Mouse (Mus musculus) embryonic facial prominence, embryonic 10.5 days (tissue): ENCODE results near the gene Esrrg. TPM values are rescaled to one million over a fixed set of nuclear protein-coding genes. Genes with fewer than 3 reads are reported as not detected.

Source experiments
- DNase-seq: peaks from one replicate; pipeline ENCODE4 v3.0.0-alpha.2; 2017; ENCODE audit warnings: low spot score
- H3K27ac ChIP-seq: fragments of 300-500 bp; sonication (generic); replicated peaks from 2 replicates; pipeline ENCODE4 v1.5.1; 2016; ENCODE audit warnings: mild to moderate bottlenecking
- H3K27me3 ChIP-seq: fragments of 300-500 bp; sonication (generic); replicated peaks from 2 replicates; pipeline ENCODE4 v1.6.1; 2016; ENCODE audit warnings: low read depth, mild to moderate bottlenecking; ENCODE audit not compliant: poor library complexity, severe bottlenecking
- H3K36me3 ChIP-seq: fragments of 300-500 bp; sonication (generic); replicated peaks from 2 replicates; pipeline ENCODE4 v1.6.1; 2016; ENCODE audit warnings: mild to moderate bottlenecking, moderate library complexity
- H3K4me1 ChIP-seq: fragments of 300-500 bp; sonication (generic); 2 replicates; pipeline ENCODE4 v1.6.1; 2016
- H3K4me3 ChIP-seq: fragments of 300-500 bp; sonication (generic); 2 replicates; pipeline ENCODE4 v1.5.1; 2016; ENCODE audit warnings: mild to moderate bottlenecking, moderate library complexity
- H3K9me3 ChIP-seq: fragments of 300-500 bp; sonication (generic); 2 replicates; pipeline ENCODE4 v1.6.1; 2016; ENCODE audit warnings: mild to moderate bottlenecking
- WGBS: fragments of 180-500 bp; shearing (Covaris S2); methylation state at CpG from one replicate; pipeline ENCODE4 v1.1.7; 2016; 5-methylcytosine and 5-hydroxymethylcytosine counted together
- polyA plus RNA-seq: library from polyadenylated mRNA; unstranded; fragments of >200 nt; fragmentation: Nextera tagmentation; extraction: Ambion mirVana; gene quantifications from 2 replicates; pipeline ENCODE4 v1.2.1, GENCODE M21; 2016

Gene Esrrg
- polyA plus RNA-seq, 1 experiment from 2014 or later, result 1.1 TPM

DNA sequence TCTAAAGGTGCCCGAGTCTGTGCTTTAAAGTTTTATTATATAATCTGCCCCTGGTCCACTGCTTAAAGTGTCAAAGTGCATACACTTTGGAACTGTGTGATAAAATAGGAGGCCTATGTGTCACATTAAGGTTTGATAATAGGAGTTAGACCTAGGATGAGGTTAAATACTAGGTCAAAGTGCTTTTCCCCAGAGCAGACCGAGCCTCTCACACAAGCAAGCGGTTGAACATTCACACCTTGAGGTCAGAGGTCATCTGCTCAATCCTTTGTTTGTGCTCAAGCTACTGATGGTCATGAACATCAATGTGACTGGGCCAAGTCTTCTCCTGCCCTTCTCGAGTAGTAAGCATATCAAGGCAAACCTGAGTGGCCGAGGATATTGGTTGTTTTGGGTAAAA, 218.3 kb downstream of the Esrrg start:
- Histone ChIP-seq H3K27ac (no peak overlapping the region), H3K9me3 (no peaks in the 10 kb centered on the region), H3K27me3 (no peaks in the 10 kb centered on the region), H3K4me1 (peaks cover 16% of the 10 kb centered on the region; the same call in 1 of the 2 replicates), H3K4me3 (no peak overlapping the region), H3K36me3 (no peaks in the 10 kb centered on the region)
- WGBS, result 77% methylated on average over 5 of the region's 5 CpGs
- DNase-seq, result no peak

DNA sequence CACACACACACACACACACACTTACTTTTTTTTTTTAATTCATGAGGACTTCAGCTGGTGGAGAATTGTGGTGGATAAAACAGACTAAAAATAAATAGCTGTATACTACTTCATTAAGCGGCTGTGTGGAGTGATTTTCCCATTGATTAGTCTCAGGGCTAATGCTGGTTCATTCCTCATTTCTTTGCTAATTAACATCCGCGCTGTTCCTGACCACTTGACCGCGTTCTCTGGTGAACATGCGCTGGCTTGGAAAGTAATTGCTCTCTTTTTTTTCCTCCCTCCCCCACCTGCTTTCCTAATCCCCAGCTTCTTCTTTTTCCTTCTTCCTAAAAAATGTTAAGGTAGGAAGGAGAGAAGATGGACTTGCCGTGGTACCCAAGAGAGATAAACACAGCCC, 222.3 kb downstream of the Esrrg start:
- Histone ChIP-seq H3K36me3 (no peaks in the 10 kb centered on the region), H3K4me1 (peaks cover 13% of the 10 kb centered on the region; the same call in 1 of the 2 replicates), H3K27me3 (no peaks in the 10 kb centered on the region), H3K27ac (no peak overlapping the region), H3K9me3 (no peaks in the 10 kb centered on the region), H3K4me3 (no peak overlapping the region)
- no peak for DNase-seq
- 84% methylated on average over 7 of the region's 7 CpGs for WGBS

DNA sequence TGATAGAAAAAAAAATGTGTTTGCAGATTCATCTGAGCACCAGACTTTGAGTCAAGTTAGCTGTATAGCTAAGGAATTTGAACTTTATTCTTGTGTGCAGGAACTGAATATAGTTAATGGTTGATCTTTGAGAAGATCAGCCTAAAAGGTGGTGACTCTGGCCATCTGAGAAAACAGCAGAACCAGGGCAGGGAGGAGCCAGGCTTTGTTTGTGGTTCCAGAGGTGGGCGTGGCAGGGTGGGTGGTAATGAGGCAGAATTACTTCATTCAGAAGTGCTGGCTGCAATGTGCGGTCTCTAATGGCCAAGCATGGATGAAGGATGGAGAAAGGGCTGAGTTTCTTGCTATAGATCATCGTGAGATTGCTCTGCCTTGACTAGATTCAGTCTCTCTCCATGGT, 224.3 kb downstream of the Esrrg start:
- 68% methylated on average over 3 of the region's 3 CpGs for WGBS
- H3K4me3 ChIP-seq, result no peak overlapping the region
- H3K27me3 ChIP-seq, result no peaks in the 10 kb centered on the region
- no peak for DNase-seq
- peaks cover 17% of the 10 kb centered on the region for H3K4me1 ChIP-seq
- no peaks in the 10 kb centered on the region for H3K36me3 ChIP-seq
- no peak overlapping the region for H3K27ac ChIP-seq
- H3K9me3 ChIP-seq, result no peaks in the 10 kb centered on the region

DNA sequence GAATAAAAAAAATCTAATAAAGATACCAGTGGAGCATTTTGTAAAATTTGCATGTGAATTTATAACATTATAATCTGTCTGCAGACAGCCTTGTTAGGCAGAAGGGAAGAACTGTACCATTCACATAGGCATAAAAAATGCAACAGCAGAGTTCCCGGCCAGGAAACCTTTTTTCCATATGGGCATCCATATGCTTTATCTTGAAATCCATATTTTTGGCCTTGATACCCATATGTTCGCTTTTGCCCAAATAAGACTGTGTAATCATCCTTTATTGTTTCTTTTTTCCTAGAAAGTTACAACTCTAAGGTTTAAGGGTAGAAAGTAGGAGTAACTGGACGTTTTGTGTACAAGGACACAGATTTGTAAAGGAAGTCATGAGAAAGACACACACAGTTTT, 226.0 kb downstream of the Esrrg start:
- no peaks in the 10 kb centered on the region for H3K27me3 ChIP-seq
- WGBS, result 90% methylated on average over 3 of the region's 3 CpGs

DNA sequence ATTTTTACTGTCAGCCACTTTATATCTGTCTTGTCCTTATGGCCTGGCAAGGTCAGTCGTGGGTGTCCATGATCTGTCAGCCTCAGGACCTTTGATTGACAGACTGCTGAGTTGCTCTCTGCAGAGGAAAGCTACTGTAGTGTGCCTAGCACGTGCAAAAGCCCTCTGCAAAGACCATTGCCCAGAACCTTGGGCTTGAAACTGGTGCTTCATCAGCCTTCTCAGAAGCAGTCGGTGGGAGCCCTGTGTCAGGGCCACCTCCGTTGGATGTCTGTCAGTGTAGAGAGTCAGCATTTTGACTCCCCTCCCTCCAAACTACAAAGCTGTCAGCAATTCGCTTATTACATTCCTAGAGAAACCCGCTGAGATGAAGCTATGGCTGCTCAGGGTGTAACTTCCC, 227.8 kb downstream of the Esrrg start:
- no peaks in the 10 kb centered on the region for H3K27me3 ChIP-seq
- no peaks in the 10 kb centered on the region for H3K36me3 ChIP-seq
- H3K27ac ChIP-seq, result no peak overlapping the region
- 47% methylated on average over 6 of the region's 6 CpGs for WGBS
- H3K4me1 ChIP-seq, result peaks cover 14% of the 10 kb centered on the region
- no peaks in the 10 kb centered on the region for H3K9me3 ChIP-seq
- no peak for DNase-seq
- H3K4me3 ChIP-seq, result no peak overlapping the region

More for the DNA sequence above, 226.0 kb downstream of the Esrrg start:
- H3K36me3 ChIP-seq, result no peaks in the 10 kb centered on the region
- no peaks in the 10 kb centered on the region for H3K9me3 ChIP-seq
- no peak overlapping the region for H3K27ac ChIP-seq
- peaks cover 14% of the 10 kb centered on the region for H3K4me1 ChIP-seq
- H3K4me3 ChIP-seq, result no peak overlapping the region
- DNase-seq, result no peak

DNA sequence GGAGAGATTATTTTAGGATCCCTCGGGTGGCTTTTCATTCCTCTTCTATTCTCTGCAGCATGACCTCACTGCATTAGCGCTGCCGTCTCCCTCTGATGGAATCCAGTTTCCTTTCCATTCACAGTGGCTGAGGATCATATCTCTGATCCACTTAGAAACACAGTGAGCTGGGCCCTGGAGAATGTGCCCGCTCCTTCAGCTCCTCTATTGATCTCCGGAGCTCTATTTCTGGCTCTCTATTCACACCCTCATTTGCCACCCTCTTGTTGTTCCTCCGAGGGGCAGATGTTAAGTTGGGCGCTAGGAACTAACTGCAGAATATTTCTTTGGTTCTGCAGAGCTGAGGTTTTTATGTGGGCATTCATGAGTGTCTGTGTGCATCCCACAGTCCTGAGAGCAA, 228.3 kb downstream of the Esrrg start:
- Histone ChIP-seq H3K27me3 (no peaks in the 10 kb centered on the region), H3K9me3 (no peaks in the 10 kb centered on the region), H3K4me1 (peaks cover 14% of the 10 kb centered on the region), H3K27ac (no peak overlapping the region), H3K36me3 (no peaks in the 10 kb centered on the region), H3K4me3 (no peak overlapping the region)
- 41% methylated on average over 7 of the region's 7 CpGs for WGBS
- DNase-seq, result no peak

DNA sequence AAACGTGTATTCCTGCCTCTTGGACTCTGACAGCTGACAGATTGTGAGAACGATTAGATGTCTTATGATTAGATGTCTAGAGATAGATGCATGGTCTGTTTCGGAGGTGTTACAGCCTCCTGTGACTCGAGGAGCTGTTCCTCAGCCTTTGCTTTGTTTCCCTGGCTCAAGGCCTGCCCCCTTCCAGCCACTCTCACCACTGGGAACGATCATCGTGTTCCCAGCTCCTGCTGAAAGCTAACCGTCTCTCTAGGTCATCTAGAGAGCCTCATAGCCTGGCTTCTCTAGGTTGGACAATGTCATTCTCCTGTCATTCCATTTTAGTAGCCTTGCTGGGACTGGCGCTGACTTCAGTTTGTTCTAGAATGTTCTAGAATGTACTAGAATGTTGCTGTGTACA, 233.0 kb downstream of the Esrrg start:
- no peaks in the 10 kb centered on the region for H3K36me3 ChIP-seq
- WGBS, result 82% methylated on average over 8 of the region's 8 CpGs
- H3K27ac ChIP-seq, result no peak overlapping the region
- peaks cover 8% of the 10 kb centered on the region for H3K4me1 ChIP-seq
- H3K9me3 ChIP-seq, result no peaks in the 10 kb centered on the region
- H3K4me3 ChIP-seq, result no peak overlapping the region
- DNase-seq, result no peak
- no peaks in the 10 kb centered on the region for H3K27me3 ChIP-seq

DNA sequence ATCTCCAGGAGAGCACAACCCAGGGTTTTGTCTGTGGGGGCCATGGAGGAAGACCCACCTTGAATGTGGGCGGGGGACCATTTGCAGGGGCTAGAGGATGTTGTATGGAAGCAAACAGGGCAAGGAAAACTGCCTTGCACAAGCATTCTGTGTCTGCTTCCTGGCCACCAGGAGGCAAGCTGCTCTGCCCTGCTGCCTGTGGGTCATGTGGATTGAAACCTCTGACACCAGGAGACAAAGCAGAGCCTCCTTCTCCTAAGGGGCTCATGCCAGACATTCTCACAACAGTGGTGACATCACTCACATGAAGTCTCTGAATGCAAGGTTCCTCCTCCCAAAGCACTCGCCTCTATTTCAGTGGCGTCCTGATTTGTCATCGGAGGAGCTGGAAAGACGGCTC, 234.1 kb downstream of the Esrrg start:
- H3K27ac ChIP-seq, result no peak overlapping the region
- no peak overlapping the region for H3K4me3 ChIP-seq
- H3K27me3 ChIP-seq, result no peaks in the 10 kb centered on the region
- no peak for DNase-seq
- H3K9me3 ChIP-seq, result no peaks in the 10 kb centered on the region
- peaks cover 7% of the 10 kb centered on the region for H3K4me1 ChIP-seq
- H3K36me3 ChIP-seq, result no peaks in the 10 kb centered on the region
- WGBS, result 87% methylated on average over 5 of the region's 5 CpGs

DNA sequence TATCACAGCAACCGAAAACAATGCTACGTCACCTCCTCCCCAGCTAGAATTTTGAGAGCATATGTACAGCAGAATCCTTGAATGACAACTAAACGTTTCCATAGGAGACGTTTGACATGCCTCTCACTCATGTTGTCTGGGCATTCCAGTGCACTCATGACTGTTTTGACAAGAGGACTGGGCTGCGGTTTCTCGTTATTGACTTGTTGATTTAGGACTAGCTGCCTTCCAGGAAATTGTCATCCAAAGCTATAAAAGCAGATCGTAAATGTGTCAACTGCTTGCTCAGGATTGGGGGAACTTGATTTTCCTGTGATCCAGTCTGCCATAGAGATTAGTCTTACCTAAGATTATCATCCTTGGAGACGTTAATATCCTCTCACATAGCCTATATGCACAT, 245.6 kb downstream of the Esrrg start:
- H3K9me3 ChIP-seq, result no peaks in the 10 kb centered on the region
- no peak for DNase-seq
- H3K27me3 ChIP-seq, result no peaks in the 10 kb centered on the region
- no peaks in the 10 kb centered on the region for H3K4me1 ChIP-seq
- no peak overlapping the region for H3K4me3 ChIP-seq
- no peaks in the 10 kb centered on the region for H3K36me3 ChIP-seq
- 81% methylated on average over 8 of the region's 8 CpGs for WGBS
- H3K27ac ChIP-seq, result no peak overlapping the region

DNA sequence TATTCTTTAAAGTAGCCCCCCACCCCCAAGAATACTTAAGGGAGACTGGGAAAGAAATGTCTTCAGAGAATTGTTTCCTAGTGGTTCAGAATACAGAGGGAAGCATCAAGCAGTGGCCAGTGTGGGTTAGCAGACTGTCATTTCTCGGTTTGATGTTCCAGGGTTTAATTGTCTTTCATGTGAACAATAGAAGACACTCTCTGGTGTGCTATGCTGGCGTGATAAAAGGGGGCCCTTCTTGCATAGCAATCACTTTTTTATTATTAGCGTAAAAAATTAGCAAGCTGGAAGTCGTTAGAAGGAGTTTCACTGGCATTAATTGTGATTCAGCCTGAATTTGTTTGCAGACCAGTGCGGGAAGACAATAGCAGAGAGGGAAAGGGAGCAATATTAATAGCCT, 253.7 kb downstream of the Esrrg start:
- no peaks in the 10 kb centered on the region for H3K36me3 ChIP-seq
- 59% methylated on average over 5 of the region's 5 CpGs for WGBS

DNA sequence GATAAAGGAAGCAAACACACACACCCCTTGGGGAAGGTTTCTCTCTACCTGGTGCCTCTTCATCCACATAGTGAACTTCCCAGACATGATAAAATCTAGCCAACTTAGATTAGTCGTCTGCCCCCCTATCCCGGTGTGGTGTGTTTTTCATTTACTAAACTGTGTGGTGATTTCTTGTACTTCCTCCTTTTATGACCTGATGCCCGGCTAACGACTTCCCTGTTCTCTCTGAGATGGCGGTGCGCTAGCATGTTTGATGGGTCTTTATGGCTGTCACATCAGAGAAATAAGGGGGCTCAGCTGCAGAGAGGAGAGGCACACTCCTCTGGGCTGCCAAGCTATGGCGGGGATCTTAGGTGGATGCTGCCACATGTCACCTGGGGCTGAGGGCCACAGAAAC, 259.8 kb downstream of the Esrrg start:
- H3K4me1 ChIP-seq, result peaks cover 11% of the 10 kb centered on the region
- WGBS, result 73% methylated on average over 7 of the region's 7 CpGs
- H3K36me3 ChIP-seq, result no peaks in the 10 kb centered on the region
- no peak overlapping the region for H3K27ac ChIP-seq
- no peak overlapping the region for H3K4me3 ChIP-seq
- H3K9me3 ChIP-seq, result no peaks in the 10 kb centered on the region
- H3K27me3 ChIP-seq, result 0 out of 2 replicates have a peak, but pooled peaks cover 4% of the 10 kb centered on the region
- no peak for DNase-seq

More for the DNA sequence above, 253.7 kb downstream of the Esrrg start:
- no peaks in the 10 kb centered on the region for H3K27me3 ChIP-seq
- no peak overlapping the region for H3K4me3 ChIP-seq
- no peaks in the 10 kb centered on the region for H3K9me3 ChIP-seq
- H3K4me1 ChIP-seq, result peaks cover 19% of the 10 kb centered on the region
- DNase-seq, result no peak
- H3K27ac ChIP-seq, result no peak overlapping the region

DNA sequence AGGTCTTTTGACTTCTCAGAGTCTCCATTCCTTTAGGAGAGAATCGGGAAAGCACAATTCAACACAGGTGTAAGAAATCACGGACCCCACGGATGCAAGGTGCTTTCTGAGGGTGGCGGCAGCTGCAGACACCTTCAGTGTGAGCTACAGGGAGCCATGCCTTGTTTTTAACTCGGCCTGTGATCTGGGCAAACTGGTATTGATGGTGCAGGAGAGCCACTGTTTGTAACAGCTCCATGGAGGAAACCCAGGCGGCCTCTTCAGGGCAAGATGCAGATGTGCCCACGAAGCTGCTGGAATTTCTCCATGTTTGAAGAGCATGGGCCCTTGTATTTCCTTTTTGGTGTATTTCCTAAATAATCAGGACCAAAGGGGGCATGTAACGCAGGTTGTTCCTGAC, 263.6 kb downstream of the Esrrg start:
- WGBS, result 59% methylated on average over 8 of the region's 8 CpGs
- Histone ChIP-seq H3K4me3 (no peak overlapping the region), H3K9me3 (no peaks in the 10 kb centered on the region), H3K27me3 (0 out of 2 replicates have a peak, but pooled peaks cover 4% of the 10 kb centered on the region), H3K27ac (no peak overlapping the region), H3K36me3 (no peaks in the 10 kb centered on the region), H3K4me1 (peaks cover 13% of the 10 kb centered on the region)
- DNase-seq, result no peak

DNA sequence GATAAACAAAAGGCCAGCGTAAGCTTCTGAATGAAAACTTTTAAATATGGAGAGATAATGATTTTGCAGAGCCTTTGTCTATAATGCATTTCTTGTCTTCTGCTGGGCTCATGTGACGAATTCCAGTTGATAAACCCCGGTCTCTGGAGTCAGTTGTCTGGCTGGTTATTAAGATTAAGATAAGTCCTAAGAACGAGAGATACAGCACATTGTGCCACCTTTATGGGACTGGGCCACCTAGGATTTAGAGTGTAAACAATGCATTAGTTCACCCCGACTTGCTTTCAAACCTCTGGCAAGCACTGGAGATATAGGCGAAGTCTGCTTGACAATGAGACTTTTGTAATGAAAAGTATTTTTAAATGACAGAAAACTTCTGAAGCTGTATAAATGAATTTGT, 264.2 kb downstream of the Esrrg start:
- Histone ChIP-seq H3K4me1 (peaks cover 13% of the 10 kb centered on the region), H3K27ac (no peak overlapping the region), H3K27me3 (0 out of 2 replicates have a peak, but pooled peaks cover 4% of the 10 kb centered on the region), H3K36me3 (no peaks in the 10 kb centered on the region), H3K9me3 (no peaks in the 10 kb centered on the region), H3K4me3 (no peak overlapping the region)
- 71% methylated on average over 6 of the region's 6 CpGs for WGBS
- DNase-seq, result no peak

DNA sequence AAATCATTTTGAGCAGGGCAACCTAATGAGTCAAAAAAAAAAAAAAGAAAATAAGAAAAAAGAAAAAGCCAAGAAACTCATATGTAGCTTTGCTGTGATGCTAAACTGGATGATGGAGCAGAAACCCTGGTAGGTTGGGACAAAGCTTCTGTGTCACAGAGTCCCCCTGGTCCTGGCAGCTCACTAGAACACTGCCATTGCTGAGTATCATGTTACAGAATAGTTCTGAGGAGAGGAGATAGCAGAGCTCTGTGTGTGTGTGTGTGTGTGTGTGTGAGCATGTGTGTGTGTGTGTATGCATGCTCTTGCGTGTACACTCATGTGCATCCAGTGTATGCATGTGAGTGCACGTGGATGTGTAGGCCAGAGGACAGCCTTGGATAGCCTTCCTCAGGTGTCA, 265.2 kb downstream of the Esrrg start:
- 69% methylated on average over 2 of the region's 2 CpGs for whole genome bisulfite sequencing
- Histone ChIP-seq H3K27me3 (0 out of 2 replicates have a peak, but pooled peaks cover 4% of the 10 kb centered on the region), H3K36me3 (no peaks in the 10 kb centered on the region), H3K4me1 (peaks cover 8% of the 10 kb centered on the region), H3K9me3 (no peaks in the 10 kb centered on the region), H3K27ac (no peak overlapping the region), H3K4me3 (no peak overlapping the region)
- DNase-seq, result no peak
